Mouse (Mus musculus): ENCODE results near the gene Filip1l. TPM values are rescaled to one million over a fixed set of nuclear protein-coding genes. Genes with fewer than 3 reads are reported as not detected.

The Filip1l gene
- total RNA-seq, 4 experiments from 2014 or later, result 4.2 to 5.0 (median 4.7) TPM

DNA sequence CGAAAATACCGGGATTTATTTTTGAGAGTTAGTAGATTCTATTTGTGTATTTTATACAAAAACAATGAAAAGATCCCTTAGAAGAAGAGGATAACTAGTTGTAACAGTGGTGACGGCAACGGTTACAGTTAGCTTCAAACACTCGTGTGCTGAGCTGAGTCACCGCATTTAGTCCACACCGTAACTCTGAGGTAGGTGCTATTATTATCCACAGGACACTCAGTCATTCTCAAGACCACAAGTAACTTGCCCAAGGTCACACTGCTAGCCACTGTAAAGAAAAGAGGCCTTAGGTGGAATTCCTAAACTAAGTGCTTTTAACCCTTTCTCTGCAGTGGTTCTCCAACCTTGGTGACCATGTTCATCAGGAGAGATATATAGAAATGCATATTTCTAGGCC is 174.0 kb downstream of the Filip1l start:
- no peak for DNase-seq (ENCODE audit: low spot score in 2 of 2)

DNA sequence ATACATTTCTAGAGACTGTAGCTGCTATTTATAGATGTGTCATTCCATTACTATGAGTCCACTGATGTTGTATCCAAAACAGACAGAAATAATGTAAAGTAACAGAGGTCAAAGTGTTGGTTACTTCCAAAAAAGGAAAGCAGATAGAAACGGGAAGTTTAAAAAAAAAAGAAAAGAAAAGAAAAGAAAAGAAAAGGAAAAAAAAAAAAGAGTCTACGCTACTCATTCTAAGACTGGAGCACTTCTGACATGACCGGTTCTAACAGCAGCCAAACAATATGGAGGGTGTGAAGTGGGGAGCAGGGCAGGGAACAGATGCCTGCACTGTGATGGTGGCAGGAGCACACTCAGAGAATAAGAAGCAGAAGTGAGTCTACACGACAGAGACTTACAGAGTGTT is 175.6 kb downstream of the Filip1l start:
- no peak for DNase-seq (ENCODE audit: low spot score in 2 of 2)

DNA sequence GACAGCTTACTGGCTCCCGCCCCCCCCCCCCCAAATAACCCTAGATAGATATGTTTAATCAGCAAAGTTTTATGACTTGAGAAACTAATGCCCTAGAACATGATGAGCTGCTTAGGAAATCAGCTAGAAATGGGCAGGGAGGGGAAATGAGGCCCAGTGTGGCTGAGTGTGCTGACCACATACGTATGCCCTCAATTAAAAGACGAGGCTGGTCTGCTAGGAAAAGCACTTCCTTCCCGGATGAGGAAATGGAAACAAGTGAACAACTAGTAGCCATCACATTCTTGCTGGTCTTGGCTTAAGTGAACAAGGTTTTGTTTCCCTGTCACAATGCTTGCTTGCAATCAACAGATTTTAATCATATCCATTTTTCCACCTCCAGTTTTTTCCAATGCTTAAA is 177.7 kb downstream of the Filip1l start:
- DNase-seq (ENCODE audit: low spot score in 2 of 2), result no peak

DNA sequence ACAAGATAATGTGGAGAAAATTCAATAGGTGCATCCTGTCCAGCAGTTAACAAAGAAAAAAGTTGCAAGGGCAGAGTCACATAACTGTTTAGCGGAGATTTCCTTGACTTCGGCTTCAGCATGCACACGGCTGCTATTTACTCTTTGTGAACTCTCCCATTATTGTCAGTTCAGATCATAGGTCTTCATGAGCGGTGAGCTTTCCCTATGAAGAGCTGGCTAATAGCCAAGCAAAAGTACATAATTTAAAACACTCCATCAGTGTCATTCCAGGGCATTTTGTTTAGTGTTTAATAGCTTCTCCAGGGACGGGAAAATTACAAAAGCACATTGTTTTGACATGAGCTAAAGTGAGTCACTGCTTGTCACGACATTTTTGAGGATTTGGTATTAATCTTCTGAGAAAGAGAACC is 179.2 kb downstream of the Filip1l start:
- DNase-seq (ENCODE audit: low spot score in 2 of 2), result no peak

DNA sequence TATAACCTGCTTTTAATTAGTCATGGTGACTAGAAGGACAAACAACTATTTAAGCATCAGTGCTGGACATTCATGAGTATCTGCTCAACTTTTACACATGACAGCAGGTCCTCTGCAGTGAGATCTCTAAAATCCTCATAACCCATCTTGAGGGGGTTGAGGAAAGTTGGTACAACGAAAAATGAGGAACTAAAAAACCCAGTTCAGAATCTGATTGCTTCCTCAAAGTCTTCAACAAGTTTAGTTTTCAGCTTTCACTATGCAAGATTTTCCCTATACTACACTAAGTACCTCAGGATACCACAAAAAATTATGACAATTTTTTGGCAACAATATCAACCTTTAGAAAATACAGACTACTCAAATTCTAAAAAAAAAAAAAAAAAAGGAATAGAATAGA is 181.5 kb downstream of the Filip1l start:
- DNase-seq (ENCODE audit: low spot score in 2 of 2), result no peak

DNA sequence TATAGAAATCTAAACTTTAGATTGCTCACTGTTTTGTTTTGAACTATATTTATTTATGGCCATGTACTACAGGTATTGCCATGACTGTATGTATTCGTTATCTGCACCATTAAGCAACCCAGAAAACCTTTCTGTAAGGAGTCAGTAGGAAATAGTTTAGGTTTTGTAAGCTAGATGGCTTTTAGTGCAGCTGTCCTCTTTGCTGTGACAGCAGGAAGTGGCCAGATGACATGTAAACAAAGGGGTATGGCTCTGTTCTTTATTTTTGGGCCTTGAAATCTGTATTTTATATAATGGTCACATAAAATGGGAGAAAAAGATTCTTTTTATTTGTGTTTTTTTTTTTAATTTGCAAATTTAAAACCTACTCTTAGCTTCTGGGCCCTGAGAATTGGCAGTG is 181.9 kb downstream of the Filip1l start:
- DNase-seq (ENCODE audit: low spot score in 2 of 2), result no peak

DNA sequence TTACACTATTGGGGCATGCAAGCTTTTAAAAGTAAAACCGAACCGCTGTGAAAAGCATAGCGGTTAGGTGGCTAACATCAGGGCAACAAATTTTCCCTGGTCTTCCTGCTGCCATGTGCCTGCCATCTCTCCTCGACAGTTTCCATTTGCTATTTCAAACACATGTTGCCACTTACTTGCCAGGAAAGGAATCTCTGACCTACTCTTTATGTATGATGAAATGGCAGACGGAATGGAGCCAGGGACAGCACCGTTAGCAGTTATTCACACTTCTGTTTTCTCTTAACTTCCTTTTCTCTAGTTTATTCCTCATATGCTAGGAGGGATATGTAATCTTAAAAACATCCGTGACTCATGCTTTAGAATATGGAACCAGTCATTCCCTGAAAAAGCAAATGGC is 183.6 kb downstream of the Filip1l start:
- no peak for DNase-seq (ENCODE audit: low spot score in 2 of 2)

DNA sequence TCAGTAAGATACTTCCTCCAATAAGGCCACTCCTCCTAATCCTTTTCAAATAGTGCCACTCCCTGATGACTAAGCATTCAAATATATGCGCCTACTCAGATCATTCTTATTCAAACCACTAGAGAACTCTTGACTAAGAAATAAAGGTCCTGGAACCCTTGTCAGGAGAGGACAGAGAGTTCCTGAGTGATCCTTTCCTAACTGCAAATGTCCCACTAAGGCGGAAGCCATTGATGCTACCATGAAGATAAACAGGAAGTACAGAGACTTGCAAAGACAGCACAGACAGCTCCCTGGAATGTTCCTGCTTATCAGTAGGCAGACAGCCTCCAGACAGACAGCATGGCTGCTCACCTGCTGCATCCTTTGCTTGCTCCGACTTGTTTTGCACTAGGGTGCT is 190.3 kb downstream of the Filip1l start:
- no peak for DNase-seq (ENCODE audit: low spot score in 2 of 2)

DNA sequence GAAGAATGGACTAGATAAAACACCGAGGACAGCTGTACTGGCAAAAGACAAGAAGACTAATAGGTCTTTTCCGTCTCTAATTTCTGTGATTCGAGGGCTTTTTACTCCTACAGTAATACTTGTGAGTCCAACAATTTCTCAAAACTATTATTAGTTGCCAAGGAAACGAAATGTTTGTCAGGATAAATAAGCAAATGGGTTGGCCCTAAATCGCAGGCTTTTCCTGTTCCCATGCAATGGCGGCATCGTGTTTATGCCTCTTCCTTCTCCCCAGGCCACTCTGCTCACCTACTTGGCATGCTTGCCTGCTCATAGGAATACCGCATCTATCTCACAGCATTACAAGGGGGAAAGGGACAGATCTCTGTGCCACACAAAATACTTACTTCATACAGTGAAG is 191.5 kb downstream of the Filip1l start:
- DNase-seq (ENCODE audit: low spot score in 2 of 2), result no peak

DNA sequence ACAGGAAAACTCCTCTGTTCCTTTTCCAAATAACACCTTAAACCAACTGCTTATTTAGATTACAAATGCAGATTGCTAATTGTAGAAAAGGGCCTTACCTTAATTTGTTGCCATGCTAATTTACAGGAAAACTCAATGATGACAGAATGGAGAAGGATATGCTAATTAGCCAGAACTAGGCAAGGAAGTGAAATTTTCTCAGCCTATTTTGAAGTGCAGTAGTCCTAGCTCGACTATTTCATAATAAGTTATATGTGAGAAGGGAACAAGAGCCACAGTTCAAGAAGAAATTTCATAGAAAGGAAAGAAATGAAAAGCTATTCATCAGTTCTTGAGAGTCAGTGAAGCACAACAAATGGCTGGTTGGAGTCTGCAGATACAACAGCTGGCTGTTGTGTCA is 193.5 kb downstream of the Filip1l start:
- DNase-seq (ENCODE audit: low spot score in 2 of 2), result no peak

DNA sequence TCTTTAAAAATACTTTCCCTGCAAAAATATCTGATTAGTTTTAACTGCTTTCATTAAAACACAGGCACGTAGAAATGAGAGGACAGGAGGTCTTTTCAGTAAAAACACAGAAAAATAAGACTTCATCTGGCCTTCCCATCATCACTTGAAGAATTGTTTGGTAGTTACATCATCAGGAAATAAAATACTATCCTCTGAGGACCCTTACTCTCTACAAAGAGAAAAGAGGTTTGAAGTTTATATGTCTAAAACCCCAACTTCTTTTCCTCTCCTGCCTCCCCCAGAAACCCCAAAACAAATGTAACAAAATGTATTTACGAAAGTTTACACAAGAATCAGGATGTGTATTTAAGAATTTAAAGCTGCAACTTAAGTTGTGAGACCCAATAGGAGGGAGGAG is 195.7 kb downstream of the Filip1l start:
- no peak for DNase-seq (ENCODE audit: low spot score in 2 of 2)

DNA sequence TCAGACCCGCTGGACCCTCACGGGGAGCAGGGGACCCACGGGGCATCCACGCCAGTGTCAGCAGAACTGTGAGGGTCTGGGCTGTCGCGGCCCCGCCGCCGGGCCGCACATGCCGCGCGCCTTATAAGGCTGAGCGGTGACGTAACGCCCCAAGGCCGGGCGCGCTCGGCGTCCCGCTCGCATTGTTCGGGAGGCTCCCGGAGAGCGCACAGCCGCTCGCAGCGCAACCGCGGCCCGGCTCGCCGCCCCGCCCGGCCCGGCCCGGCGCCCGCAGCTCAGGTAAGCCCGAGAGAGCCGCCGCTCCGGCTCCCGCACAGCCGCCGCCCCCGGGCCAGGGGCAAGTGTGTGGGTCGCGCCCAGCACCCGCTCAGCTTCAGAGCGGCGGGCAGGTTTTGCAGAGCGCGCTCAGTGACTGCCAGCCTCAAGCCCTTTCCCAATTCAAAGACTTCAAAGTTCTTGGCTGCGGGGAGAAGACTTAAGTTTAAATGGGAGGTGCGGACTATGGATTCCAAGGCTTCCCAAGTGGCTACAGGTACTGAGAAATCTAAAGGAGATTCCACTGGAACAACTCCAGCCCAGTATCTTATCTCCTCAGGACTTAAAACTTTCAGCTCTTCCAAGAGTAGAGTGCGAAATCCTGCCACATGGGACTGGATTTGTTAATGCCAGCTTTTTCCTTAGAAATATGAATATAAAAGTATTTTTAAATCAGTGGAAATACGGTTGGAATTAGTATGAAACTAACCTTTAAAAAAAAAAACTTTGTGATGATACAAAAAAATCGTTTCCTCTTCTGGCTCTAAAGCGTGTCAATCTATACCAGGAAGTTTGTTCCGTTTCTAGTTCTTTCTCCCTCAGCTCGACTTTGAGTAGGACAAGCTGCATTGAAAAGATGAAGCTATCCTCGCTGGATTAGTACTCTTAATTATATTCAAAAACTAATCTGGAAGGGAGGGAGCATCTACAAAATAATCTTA is 196.5 kb downstream of the Filip1l start:
- DNase-seq (ENCODE audit: low spot score in 2 of 2), result peak in 1 of 2 experiments; percentile 18

DNA sequence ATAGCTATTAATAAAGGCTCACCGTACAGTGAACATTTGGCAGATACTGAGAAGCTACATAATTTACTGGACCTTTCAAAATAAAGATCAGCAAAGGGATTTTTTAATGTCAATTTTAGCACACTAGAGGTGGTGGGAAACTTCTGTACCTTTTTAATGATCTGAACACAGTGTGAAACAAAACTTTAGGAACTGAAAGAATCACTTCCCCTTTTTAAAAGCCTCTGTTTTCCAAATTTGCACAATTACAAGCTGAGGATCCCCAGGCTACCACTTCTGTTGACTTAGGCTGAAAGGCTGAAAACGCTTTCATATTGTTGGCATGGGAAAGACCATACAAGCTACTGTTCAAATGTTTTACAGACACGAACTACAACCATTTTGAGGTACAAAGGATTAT is 197.2 kb downstream of the Filip1l start:
- DNase-seq (ENCODE audit: low spot score in 2 of 2), result no peak

DNA sequence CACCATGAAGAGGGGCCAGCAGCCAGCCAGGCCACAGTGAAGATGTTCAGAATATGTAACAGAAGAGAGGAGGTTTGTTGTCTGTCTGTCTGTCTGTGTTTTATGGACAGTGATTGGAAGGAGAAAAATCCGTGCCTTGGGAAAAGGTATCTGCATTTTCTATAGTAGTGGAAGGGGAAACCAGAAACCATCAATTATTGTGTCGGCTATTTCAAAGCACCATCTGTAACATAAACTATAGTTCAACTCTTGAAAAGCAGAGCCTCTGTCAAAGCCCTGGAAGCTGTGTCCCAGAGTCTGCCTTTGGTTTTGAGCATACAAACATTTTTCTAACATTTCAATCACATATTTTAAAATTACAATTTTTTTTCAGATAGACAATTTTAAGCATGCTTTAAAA is 197.9 kb downstream of the Filip1l start:
- no peak for DNase-seq (ENCODE audit: low spot score in 2 of 2)

DNA sequence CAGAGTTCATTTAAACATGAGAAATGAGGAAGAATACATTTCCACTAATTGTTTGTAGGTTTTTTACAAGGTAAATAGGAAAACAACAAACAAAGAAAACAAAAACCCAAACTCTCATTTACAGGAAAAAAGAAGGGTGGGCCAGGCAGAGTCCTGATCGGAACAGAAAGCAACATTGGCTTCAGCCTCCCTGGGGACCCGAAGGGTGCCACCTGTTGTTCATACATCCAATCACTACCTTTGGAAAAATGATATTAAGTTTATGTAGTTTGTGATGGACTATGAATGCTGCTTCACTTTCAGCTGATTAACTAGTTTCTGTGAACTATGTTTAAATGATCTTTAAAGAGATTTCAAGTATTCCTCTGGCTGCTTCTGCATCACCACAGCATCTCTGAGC is 198.7 kb downstream of the Filip1l start:
- no peak for DNase-seq (ENCODE audit: low spot score in 2 of 2)

DNA sequence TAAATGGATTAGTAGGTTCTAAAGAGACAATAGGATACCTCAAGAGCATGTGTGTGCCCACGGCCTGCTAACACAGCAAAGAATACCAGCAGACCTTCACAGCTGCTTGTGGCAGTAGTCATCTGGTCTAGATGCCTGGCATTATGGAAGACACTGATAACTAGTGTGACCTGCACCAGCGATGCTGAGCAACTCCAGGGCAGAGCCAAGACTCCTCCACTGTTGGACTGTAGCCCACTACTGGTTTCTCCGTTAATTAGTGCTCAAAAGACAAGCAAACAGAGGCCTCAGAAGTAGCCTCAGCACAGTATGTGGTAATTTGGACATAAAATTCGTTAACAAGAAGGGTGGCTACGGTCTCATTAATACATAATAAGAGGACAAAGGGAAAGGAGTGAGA is 199.8 kb downstream of the Filip1l start:
- no peak for DNase-seq (ENCODE audit: low spot score in 2 of 2)

DNA sequence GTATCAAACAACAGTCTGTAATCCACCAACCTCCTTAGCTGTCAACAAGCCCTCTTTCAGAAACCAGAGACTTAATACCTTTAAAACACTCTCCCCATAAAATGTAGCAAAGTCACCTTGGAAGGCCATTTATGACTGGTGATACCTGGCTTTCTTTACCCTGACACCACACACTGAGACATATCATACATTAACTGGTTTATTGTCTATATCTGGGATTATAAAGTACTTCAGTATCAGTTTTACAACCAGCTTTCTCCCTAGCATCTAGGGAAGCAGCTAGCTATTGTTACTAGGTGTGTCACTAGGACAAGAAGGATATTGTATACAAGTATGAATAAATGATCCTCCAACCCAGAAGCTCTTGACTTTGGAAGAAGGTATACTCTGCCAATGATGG is 200.3 kb downstream of the Filip1l start:
- no peak for DNase-seq (ENCODE audit: low spot score in 2 of 2)

DNA sequence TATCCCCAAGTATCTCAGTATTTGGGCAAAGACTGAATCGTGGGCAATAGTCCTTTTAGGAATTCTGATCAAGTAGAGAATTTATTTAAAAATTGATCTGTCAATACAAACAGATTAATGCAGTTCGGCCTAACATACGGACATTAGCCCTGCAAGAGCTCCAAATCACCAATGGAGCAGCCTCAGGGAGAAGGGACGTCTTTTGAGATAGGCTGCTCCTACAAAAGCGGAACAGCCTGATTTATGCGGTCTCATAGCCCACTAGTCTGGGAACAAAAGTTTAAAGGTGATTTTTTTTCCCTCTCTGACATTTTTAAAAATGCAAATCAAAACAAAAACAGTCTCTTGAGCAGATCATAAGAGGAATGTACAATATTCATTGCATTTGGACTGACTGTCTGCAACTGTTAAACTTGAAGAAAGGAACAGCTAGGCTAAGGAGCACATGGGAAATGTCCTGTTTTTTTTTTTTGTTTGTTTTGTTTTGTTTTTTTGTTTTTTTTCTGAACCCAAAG is 202.1 kb downstream of the Filip1l start:
- no peak for DNase-seq (ENCODE audit: low spot score in 2 of 2)

DNA sequence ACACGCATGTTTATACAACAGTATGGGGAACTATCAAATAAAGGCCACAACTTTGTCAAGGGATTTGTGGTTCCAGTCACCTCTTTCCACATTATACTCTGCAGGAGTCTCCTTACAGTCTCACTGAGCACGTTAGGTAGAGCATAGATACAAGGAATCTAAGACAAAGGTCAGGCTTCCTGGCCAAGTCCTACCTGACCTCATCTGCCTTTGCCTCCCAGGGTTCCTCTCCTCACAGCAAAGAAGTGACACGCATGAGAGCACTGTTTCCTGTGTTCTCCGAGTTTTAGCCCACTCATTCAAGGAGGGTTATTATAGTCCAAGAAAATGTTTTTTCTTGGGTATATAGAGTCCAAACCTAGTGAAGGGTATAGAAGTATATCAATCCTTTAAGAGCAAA is 202.8 kb downstream of the Filip1l start:
- no peak for DNase-seq (ENCODE audit: low spot score in 2 of 2)

DNA sequence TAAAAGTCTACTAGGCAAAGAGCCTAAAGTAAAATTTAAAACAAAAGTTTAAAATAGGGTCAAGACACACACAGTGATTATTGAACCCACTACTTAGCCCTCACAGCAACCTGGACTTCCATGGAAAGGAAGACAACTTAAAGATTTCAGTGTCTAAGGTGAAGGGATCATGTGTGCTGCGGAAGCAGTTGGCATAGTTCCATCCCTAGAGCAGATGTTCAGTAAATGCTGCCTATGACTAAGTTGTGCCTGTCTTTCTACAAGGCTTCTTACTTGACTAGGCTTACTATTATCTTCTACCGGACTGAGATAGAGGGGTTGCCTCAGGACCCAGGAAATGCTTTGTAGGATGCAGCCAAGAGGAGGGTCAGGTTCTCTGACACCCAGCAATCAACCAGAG is 203.4 kb downstream of the Filip1l start:
- no peak for DNase-seq (ENCODE audit: low spot score in 2 of 2)

DNA sequence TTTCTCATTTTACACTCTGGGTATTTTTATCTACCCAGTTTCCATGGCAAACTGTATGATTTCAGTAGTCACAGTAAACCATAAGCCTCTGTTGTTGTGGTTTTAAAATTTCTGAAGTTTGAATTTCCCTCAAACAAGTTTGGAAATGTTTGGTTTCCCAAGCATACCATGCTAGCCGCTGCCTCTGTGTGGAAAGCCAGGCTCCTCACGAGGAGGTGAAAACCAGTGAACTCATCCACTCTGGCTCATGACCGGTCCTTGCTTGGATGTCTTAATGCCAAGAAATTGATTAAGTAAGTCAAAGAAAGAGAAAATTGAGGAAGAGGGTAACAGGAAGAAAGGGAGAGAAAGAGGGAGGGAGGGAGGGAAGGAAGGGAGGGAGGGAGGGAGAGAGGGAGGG is 205.4 kb downstream of the Filip1l start:
- no peak for DNase-seq (ENCODE audit: low spot score in 2 of 2)

DNA sequence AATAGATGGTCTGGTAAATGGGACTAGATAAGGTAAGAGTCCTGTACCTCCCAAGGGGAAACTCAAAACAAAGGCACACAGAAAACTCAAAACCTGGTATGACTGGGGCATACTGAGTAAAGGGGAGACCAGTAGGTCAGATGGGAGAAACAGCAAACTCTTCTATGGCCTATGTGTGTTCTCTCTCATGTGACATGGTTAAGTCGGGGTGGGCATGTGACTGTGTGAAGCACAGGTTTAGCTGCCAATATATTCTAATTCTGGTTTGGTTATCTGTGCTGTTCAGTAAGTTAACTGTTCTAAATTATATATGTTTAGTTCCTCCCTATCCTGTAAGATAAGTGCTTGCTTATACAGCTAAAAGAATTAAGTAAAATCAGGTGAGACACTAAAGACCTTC is 207.3 kb downstream of the Filip1l start:
- DNase-seq (ENCODE audit: low spot score in 2 of 2), result no peak

DNA sequence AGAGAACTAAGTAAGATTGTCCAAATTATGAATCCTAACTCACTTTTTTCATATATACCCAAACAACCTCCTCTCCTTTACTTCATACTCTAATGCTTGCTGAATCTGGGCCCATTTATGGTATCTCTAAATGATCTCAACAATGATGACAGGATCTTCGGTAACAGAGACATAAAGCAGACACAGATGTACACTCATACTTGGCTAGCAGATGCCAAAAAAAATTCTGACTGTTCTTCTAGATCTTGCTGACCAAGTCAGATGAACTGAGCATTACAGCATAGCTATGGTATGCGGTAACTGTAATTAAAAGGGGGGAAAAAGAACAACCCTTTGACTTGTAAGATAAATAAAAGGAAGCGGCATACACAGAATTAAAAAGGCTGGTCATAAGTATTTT is 210.6 kb downstream of the Filip1l start:
- DNase-seq (ENCODE audit: low spot score in 2 of 2), result no peak

All from layer of hippocampus, adult 8-10 months (tissue).